24 mouse cellular contexts compared by ENCODE assay signal in the genomic region with DNA sequence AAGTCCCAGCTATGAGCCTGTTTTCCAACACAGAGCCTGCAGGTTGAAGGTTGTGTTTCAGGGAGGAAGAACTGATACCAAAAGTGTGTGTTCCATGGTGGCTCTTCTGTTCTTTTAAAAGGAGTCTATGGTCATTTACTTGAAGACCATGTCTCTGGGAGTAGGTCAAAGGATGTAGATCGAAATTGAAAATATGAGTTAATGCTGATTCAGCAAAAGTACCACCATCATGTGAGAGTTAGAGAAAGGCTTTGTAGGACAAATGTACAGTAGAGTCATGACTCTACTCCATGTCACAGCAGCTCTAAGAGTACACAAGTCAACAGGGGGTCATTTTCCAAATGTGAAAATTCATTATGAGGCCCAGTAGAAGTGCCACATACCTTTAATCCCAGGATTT.
"Had no signal": no experiment of that assay in that cellular context is flagged by ENCODE, and none has a peak within 500 bp of the region (broad histone marks: within the 10 kb centered on the region; RNA-seq: fewer than 3 reads in every experiment).

No protein-coding gene starts in this region.

- H3K9ac ChIP-seq: embryonic facial prominence, embryonic 12.5 days; embryonic facial prominence, embryonic 13.5 days; embryonic facial prominence, embryonic 15.5 days; forebrain, embryonic 12.5 days; forebrain, embryonic 13.5 days; forebrain, embryonic 15.5 days; forebrain, postnatal 0 days had no signal

- H3K36me3 ChIP-seq: embryonic facial prominence, embryonic 10.5 days; embryonic facial prominence, embryonic 12.5 days; embryonic facial prominence, embryonic 13.5 days; embryonic facial prominence, embryonic 15.5 days; forebrain, embryonic 10.5 days; forebrain, embryonic 12.5 days; forebrain, embryonic 15.5 days; heart, embryonic 10.5 days had no signal

- H3K4me1 ChIP-seq: embryonic facial prominence, embryonic 10.5 days; embryonic facial prominence, embryonic 12.5 days; embryonic facial prominence, embryonic 13.5 days; embryonic facial prominence, embryonic 15.5 days; forebrain, embryonic 10.5 days; forebrain, embryonic 12.5 days; forebrain, embryonic 13.5 days; forebrain, embryonic 15.5 days had no signal

- H3K9me3 ChIP-seq: embryonic facial prominence, embryonic 10.5 days; embryonic facial prominence, embryonic 12.5 days; embryonic facial prominence, embryonic 13.5 days; embryonic facial prominence, embryonic 15.5 days; forebrain, embryonic 10.5 days; forebrain, embryonic 12.5 days; forebrain, embryonic 13.5 days; forebrain, embryonic 15.5 days; heart, embryonic 10.5 days had no signal

- H3K4me2 ChIP-seq: embryonic facial prominence, embryonic 12.5 days; embryonic facial prominence, embryonic 13.5 days; embryonic facial prominence, embryonic 15.5 days; forebrain, embryonic 12.5 days; forebrain, embryonic 13.5 days; forebrain, embryonic 15.5 days; heart, embryonic 11.5 days had no signal

- H3K27ac ChIP-seq: embryonic facial prominence, embryonic 10.5 days; embryonic facial prominence, embryonic 12.5 days; embryonic facial prominence, embryonic 13.5 days; embryonic facial prominence, embryonic 15.5 days; forebrain, embryonic 10.5 days; forebrain, embryonic 12.5 days; forebrain, embryonic 13.5 days; forebrain, embryonic 15.5 days; heart, adult 2 months; heart, embryonic 10.5 days had no signal

- DNase-seq: cerebellum, adult 9-11 months; cerebellum, postnatal 10 days; cerebellum, postnatal 14 days; cerebellum, postnatal 25 days; cerebellum, postnatal 36 days; embryo, embryonic 11 days; forebrain, postnatal 0 days; gastrocnemius, postnatal 10 days; gastrocnemius, postnatal 25 days; gastrocnemius, postnatal 36 days; heart, adult 11 months; heart, adult 18-20 months; heart, adult 2 months had no signal

- H3K27me3 ChIP-seq: embryonic facial prominence, embryonic 12.5 days; embryonic facial prominence, embryonic 15.5 days; forebrain, embryonic 12.5 days; forebrain, embryonic 13.5 days; forebrain, embryonic 15.5 days had no signal

- H3K4me3 ChIP-seq: embryonic facial prominence, embryonic 10.5 days; embryonic facial prominence, embryonic 12.5 days; embryonic facial prominence, embryonic 13.5 days; embryonic facial prominence, embryonic 15.5 days; erythroblast, embryonic 14.5 days; forebrain, embryonic 10.5 days; forebrain, embryonic 12.5 days; forebrain, embryonic 13.5 days; forebrain, embryonic 15.5 days; heart, adult 2 months; heart, embryonic 10.5 days had no signal
